Mouse (Mus musculus) stomach, postnatal 0 days (tissue): ENCODE data around the gene Hmgcl. TPM values are rescaled to one million over a fixed set of nuclear protein-coding genes. Genes with fewer than 3 reads are reported as not detected.

Experiments
- ATAC-seq: fragments of 200-750 bp; cut with Nextera tagmentation; 2 replicates; pipeline ENCODE4 v1.8.0; 2017; ENCODE audit not compliant: low FRiP score, low TSS enrichment
- DNase-seq: peaks from one replicate; pipeline ENCODE4 v3.0.0-alpha.2; 2016; ENCODE audit warnings: low spot score
- H3K27ac ChIP-seq: fragments of 300-500 bp; sonication (generic); replicated peaks from 2 replicates; pipeline ENCODE4 v1.5.1; 2014; ENCODE audit warnings: mild to moderate bottlenecking, control low read depth
- H3K27me3 ChIP-seq: fragments of 300-500 bp; sonication (generic); 2 replicates; pipeline ENCODE4 v1.6.1; 2014; ENCODE audit warnings: low read length; ENCODE audit not compliant: control insufficient read depth, insufficient read depth
- H3K36me3 ChIP-seq: fragments of 300-500 bp; sonication (generic); 2 replicates; pipeline ENCODE4 v1.6.1; 2014; ENCODE audit warnings: low read length, mixed read lengths; ENCODE audit not compliant: control insufficient read depth, insufficient read depth
- H3K4me1 ChIP-seq: fragments of 300-500 bp; sonication (generic); replicated peaks from 2 replicates; pipeline ENCODE4 v1.6.1; 2014; ENCODE audit warnings: antibody characterized with exemption; ENCODE audit not compliant: control insufficient read depth, insufficient read depth
- H3K4me2 ChIP-seq: fragments of 300-500 bp; sonication (generic); replicated peaks from 2 replicates; pipeline ENCODE4 v1.6.1; 2014; ENCODE audit warnings: low read depth, mild to moderate bottlenecking, control low read depth, moderate library complexity
- H3K4me3 ChIP-seq: fragments of 300-500 bp; sonication (generic); 2 replicates; pipeline ENCODE4 v1.5.1; 2014; ENCODE audit warnings: low read depth, low read length, control low read depth
- H3K9ac ChIP-seq: fragments of 300-500 bp; sonication (generic); 2 replicates; pipeline ENCODE4 v1.6.1; 2014; ENCODE audit warnings: mild to moderate bottlenecking, low read length, control low read depth, mixed read lengths
- H3K9me3 ChIP-seq: fragments of 300-500 bp; sonication (generic); 2 replicates; pipeline ENCODE4 v1.6.1; 2016; ENCODE audit warnings: low read length; ENCODE audit not compliant: control insufficient read depth
- CTCF ChIP-seq: IDR thresholded peaks from 2 replicates; pipeline ENCODE4 v1.5.1; 2016; ENCODE audit warnings: antibody characterized with exemption, low read depth, mild to moderate bottlenecking, moderate library complexity
- EP300 ChIP-seq: optimal IDR thresholded peaks from 2 replicates; pipeline ENCODE3; 2016; ENCODE audit warnings: antibody characterized with exemption
- WGBS: fragments of 180-500 bp; shearing (Covaris S2); extraction: QIAGEN DNeasy Blood & Tissue Kit; methylation state at CpG from one replicate; pipeline ENCODE4 v1.1.7; 2014; 5-methylcytosine and 5-hydroxymethylcytosine counted together
- polyA plus RNA-seq: library from polyadenylated mRNA; unstranded; fragments of >200 nt; fragmentation: Nextera tagmentation; extraction: Ambion mirVana; gene quantifications from 2 replicates; pipeline ENCODE4 v1.2.1, GENCODE M21; 2015

The Hmgcl gene
- polyA plus RNA-seq, 1 experiment from 2014 or later = 154 TPM

GRCm38 (mm10) chr4:135918635-135919279 lies 27.5 kb upstream of the Hmgcl start:
- Histone ChIP-seq H3K9ac (no peak overlapping the region), H3K4me2 (no peak overlapping the region), H3K4me1 (no peaks in the 10 kb centered on the region), H3K36me3 (no peaks in the 10 kb centered on the region), H3K27ac (peak overlapping the region; percentile 63), H3K9me3 (no peaks in the 10 kb centered on the region), H3K27me3 (no peaks in the 10 kb centered on the region), H3K4me3 (no peak overlapping the region)
- DNase-seq = no peak
- 72% methylated on average over 13 of the region's 13 CpGs for WGBS
- ATAC-seq = peak; percentile 47; the same call in 1 of the 2 replicates
- TF ChIP-seq CTCF (no peak), EP300 (no peak)

- 75% methylated on average over 3 of the region's 3 CpGs for WGBS
- DNase-seq = peak; percentile 45
- no peak overlapping the region for H3K9ac ChIP-seq
- no peak for TF ChIP-seq EP300
- TF ChIP-seq CTCF = no peak
- no peak overlapping the region for H3K4me3 ChIP-seq
- H3K9me3 ChIP-seq = no peaks in the 10 kb centered on the region
- H3K36me3 ChIP-seq = no peaks in the 10 kb centered on the region
- H3K4me2 ChIP-seq = no peak overlapping the region
- H3K27ac ChIP-seq = peak overlapping the region; percentile 63
- no peaks in the 10 kb centered on the region for H3K4me1 ChIP-seq
- ATAC-seq = peak; percentile 58
- H3K27me3 ChIP-seq = no peaks in the 10 kb centered on the region
Measured at GRCm38 (mm10) chr4:135919280-135919639, 27.0 kb upstream of the Hmgcl start.

- H3K36me3 ChIP-seq = no peaks in the 10 kb centered on the region; the same call in 1 of the 2 replicates
- under 1% methylated on average over 60 of the region's 60 CpGs for WGBS
- no peaks in the 10 kb centered on the region for H3K4me1 ChIP-seq
- H3K27me3 ChIP-seq = no peaks in the 10 kb centered on the region
- DNase-seq (peak; percentile 97), ATAC-seq (peak; percentile 91)
- peak within 1 kb of the TSS; percentile 77 for H3K4me2 ChIP-seq
- H3K27ac ChIP-seq = peak within 1 kb of the TSS; percentile 69
- H3K4me3 ChIP-seq = peak within 1 kb of the TSS; percentile 71
- H3K9ac ChIP-seq = peak within 1 kb of the TSS; percentile 75
- TF ChIP-seq EP300 (no peak), CTCF (peak; percentile 84)
- H3K9me3 ChIP-seq = no peaks in the 10 kb centered on the region
Measured at GRCm38 (mm10) chr4:135920304-135921241, 25.7 kb upstream of the Hmgcl start, which contains the start of gene Fuca1. Gene Fuca1, plus strand, starts transcription at chr4:135920735.

GRCm38 (mm10) chr4:135921257-135922120 lies 24.8 kb upstream of the Hmgcl start:
- Histone ChIP-seq H3K9me3 (no peaks in the 10 kb centered on the region), H3K27ac (peak overlapping the region; percentile 69), H3K4me3 (peak overlapping the region; percentile 71), H3K36me3 (no peaks in the 10 kb centered on the region; the same call in 1 of the 2 replicates), H3K4me2 (peak overlapping the region; percentile 77), H3K9ac (peak overlapping the region; percentile 75), H3K4me1 (no peaks in the 10 kb centered on the region), H3K27me3 (no peaks in the 10 kb centered on the region)
- no peak for TF ChIP-seq EP300
- no peak for TF ChIP-seq CTCF
- DNase-seq (peak; percentile 41), ATAC-seq (no peak)
- WGBS = 3% methylated on average over 26 of the region's 26 CpGs

GRCm38 (mm10) chr4:135922190-135922589 lies 24.1 kb upstream of the Hmgcl start:
- ATAC-seq (no peak), DNase-seq (no peak)
- H3K9me3 ChIP-seq = no peaks in the 10 kb centered on the region
- H3K27ac ChIP-seq = peak overlapping the region; percentile 69
- 56% methylated on average over 1 of the region's 1 CpGs for WGBS
- TF ChIP-seq EP300 (no peak), CTCF (no peak)
- no peak overlapping the region for H3K9ac ChIP-seq
- H3K27me3 ChIP-seq = no peaks in the 10 kb centered on the region
- H3K4me3 ChIP-seq = peak overlapping the region; percentile 71
- H3K4me1 ChIP-seq = no peaks in the 10 kb centered on the region
- H3K36me3 ChIP-seq = no peaks in the 10 kb centered on the region; the same call in 1 of the 2 replicates
- peak overlapping the region; percentile 77 for H3K4me2 ChIP-seq
